Mouse (Mus musculus) thymus, postnatal 10 days (tissue): ENCODE results near the gene Pole3.
A peak's percentile ranks its signal among the peaks of the same experiment; 100 is the strongest.

Source experiments
- DNase-seq, 2 experiments: peaks; one replicate each; pipeline ENCODE4 v3.0.0; 2021; ENCODE audit warnings: low spot score in 2 of 2

Gene Pole3

GRCm38 (mm10) chr4:62524651-62525488 is at the start of gene Pole3, which contains the start of gene 4933430I17Rik:
Pole3 (minus strand) TSS chr4:62525068.
4933430I17Rik (plus strand) TSS chr4:62525369.
- DNase-seq = peak; percentile 93 to 94

- DNase-seq = no peak
Observed at GRCm38 (mm10) chr4:62570029-62570428, 45.2 kb upstream of the Pole3 start.

GRCm38 (mm10) chr4:62569603-62570002 is 44.7 kb upstream of the Pole3 start:
- DNase-seq = no peak

- no peak for DNase-seq
Observed at GRCm38 (mm10) chr4:62568359-62568758, 43.5 kb upstream of the Pole3 start.

GRCm38 (mm10) chr4:62567696-62568095 is 42.8 kb upstream of the Pole3 start:
- no peak for DNase-seq

GRCm38 (mm10) chr4:62566530-62566929 is 41.7 kb upstream of the Pole3 start:
- no peak for DNase-seq

- no peak for DNase-seq
Observed at GRCm38 (mm10) chr4:62562006-62562405, 37.1 kb upstream of the Pole3 start.

GRCm38 (mm10) chr4:62561630-62562001 is 36.7 kb upstream of the Pole3 start:
- no peak for DNase-seq

GRCm38 (mm10) chr4:62560963-62561629 is 36.2 kb upstream of the Pole3 start:
- peak; percentile 73 to 88 for DNase-seq

GRCm38 (mm10) chr4:62559797-62560329 is 35.0 kb upstream of the Pole3 start, which contains the start of gene Rgs3:
Rgs3 (plus strand) TSS chr4:62559847.
- no peak for DNase-seq

GRCm38 (mm10) chr4:62557436-62557835 is 32.6 kb upstream of the Pole3 start:
- DNase-seq = no peak

- DNase-seq = peak; percentile 40 to 53
Observed at GRCm38 (mm10) chr4:62551966-62552365, 27.1 kb upstream of the Pole3 start.

- no peak for DNase-seq
Observed at GRCm38 (mm10) chr4:62544801-62545200, 19.9 kb upstream of the Pole3 start.

GRCm38 (mm10) chr4:62543782-62544181 is 18.9 kb upstream of the Pole3 start:
- no peak for DNase-seq

- DNase-seq = no peak
Observed at GRCm38 (mm10) chr4:62541802-62542201, 16.9 kb upstream of the Pole3 start.

- no peak for DNase-seq
Observed at GRCm38 (mm10) chr4:62533729-62534128, 8.9 kb upstream of the Pole3 start.

- DNase-seq = no peak
Observed at GRCm38 (mm10) chr4:62527655-62528054, 2.8 kb upstream of the Pole3 start.

GRCm38 (mm10) chr4:62526256-62526655 is 1.4 kb upstream of the Pole3 start:
- DNase-seq = no peak

GRCm38 (mm10) chr4:62525489-62525811 is 582 bp upstream of the Pole3 start:
- DNase-seq = no peak

GRCm38 (mm10) chr4:62520892-62521400 is 3.9 kb downstream of the Pole3 start:
- no peak for DNase-seq

GRCm38 (mm10) chr4:62519849-62520233 is 5.0 kb downstream of the Pole3 start, which contains the start of gene Alad:
Alad (minus strand) TSS chr4:62519918.
- DNase-seq = peak; percentile 46 to 69

GRCm38 (mm10) chr4:62519122-62519848 is 5.6 kb downstream of the Pole3 start:
- DNase-seq = no peak
